Mouse (Mus musculus): ENCODE data around the gene Cnnm2.
"Not testable (repeated sequence)": the region's sequence is repeated elsewhere in the genome, so short reads cannot be mapped to it uniquely, and the experiment has no call there.

Cnnm2 gene

DNA sequence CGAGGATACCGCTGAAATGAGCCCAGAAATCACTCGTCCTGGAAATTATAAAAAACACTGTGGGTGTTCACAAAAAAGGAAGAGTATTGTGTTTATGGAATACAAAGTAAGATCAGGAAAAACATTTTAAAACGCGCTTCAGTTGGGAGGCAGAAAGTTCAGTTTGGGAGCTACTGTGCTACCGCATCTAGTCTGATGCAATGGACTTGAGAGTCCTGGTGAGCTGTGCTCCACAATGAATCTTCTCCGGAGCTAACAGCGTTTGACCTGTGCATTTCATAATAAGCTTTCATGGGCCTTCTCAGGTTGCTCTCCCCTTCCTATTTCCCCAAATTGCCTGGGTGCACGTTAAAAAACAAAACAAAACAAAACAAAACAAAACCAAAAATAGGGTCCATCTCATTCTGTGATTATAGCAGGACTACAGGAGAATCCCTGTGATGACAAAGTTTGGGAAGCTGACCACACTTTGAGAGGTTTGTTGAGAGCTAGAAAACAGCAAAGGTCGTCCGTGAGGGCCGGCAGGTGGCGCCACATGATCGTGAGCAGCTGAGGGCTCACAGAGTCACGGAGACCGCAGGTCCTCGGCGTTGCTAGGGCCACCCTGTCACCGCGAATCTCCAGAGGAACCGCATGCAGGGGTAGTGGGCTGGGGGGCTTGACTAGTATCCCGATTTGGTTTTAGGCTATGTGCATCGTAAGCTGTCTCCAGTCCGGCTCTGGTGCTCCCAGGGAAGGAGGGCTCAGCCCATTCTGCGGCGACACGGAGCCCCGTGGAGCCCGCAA lies 828 bp upstream of the Cnnm2 start:
- peak; percentile 89 for DNase-seq (ENCODE audit: low read depth, low spot score)

DNA sequence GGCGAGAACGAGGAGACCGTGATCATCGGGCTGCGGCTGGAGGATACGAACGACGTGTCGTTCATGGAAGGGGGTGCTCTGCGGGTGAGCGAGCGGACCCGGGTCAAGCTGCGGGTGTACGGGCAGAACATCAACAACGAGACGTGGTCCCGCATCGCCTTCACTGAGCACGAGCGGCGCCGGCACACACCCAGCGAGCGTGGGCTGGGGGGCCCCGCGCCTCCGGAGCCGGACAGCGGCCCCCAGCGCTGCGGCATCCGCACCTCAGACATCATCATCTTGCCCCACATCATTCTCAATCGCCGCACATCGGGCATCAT lies 535 bp downstream of the Cnnm2 start:
- DNase-seq (ENCODE audit: low read depth, low spot score), result peak; percentile 27

GRCm38 (mm10) chr19:46762291-46762991 lies 1.0 kb downstream of the Cnnm2 start:
- peak; percentile 13 for DNase-seq (ENCODE audit: low read depth, low spot score)

- DNase-seq (ENCODE audit: low read depth, low spot score), result no peak
These were observed 1.6 kb downstream of the Cnnm2 start for GRCm38 (mm10) chr19:46762992-46763342.

DNA sequence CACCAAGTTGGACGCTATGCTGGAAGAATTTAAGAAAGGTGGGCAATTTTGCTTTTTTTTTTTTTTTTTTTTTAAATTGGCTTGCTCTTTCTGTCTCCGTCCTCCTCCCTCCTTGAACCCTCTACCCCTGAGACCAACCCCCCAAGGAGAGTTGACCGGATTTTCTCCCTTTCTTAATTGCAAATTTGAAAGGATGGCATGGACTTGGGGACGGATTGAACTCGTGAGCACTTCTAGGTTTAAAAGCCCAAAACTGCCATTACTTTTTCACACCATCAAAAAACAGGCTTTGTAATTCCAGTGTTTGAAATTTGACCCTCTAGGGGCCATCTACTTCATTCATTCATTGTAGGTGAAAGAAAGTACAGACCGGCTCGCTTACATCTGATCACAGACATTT lies 2.0 kb downstream of the Cnnm2 start:
- no peak for DNase-seq (ENCODE audit: low read depth, low spot score)

- no peak for DNase-seq (ENCODE audit: low read depth, low spot score)
These were observed 2.8 kb downstream of the Cnnm2 start for GRCm38 (mm10) chr19:46763932-46764762.

- no peak for DNase-seq (ENCODE audit: low read depth, low spot score)
These were observed 3.3 kb downstream of the Cnnm2 start for GRCm38 (mm10) chr19:46764763-46765117.

DNA sequence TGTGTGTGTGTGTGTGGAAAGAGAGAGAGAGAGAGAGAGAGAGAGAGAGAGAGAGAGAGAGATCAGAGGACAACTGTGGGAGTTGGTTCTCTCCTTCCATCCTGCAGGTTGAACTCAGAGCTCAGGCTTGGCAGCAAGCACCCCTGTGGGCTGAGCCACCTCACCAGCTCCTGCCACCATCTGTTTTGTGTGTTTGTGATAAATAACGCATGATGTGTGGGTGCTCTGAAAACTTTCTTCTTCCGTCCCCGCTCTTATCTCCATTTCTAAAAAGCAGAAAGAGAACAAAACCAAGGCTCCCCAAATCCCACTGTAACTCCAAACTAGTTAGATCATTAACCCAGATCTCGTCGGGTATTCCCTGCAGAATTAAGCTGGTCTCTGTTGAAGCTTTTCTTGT lies 4.7 kb downstream of the Cnnm2 start:
- no peak for DNase-seq (ENCODE audit: low read depth, low spot score)

DNA sequence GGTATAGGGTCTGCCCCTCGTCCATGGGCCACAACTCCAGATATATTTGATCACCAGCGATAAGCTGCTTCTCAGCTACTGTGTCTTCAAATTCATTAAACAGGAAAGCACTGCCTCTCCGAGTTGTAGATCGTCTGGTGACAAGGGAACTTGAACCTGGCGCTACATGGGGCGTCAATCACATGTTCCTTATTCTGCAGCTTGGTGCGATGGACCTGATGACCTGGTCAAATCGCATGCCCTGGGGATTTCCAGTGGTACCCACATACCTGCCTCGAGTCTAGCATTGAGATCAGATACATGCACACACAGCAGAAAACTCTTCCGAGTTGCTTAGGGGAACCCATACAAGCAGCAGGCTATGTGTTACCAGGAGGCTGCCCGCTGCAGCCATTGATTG lies 8.4 kb downstream of the Cnnm2 start:
- DNase-seq (ENCODE audit: low read depth, low spot score), result no peak

DNA sequence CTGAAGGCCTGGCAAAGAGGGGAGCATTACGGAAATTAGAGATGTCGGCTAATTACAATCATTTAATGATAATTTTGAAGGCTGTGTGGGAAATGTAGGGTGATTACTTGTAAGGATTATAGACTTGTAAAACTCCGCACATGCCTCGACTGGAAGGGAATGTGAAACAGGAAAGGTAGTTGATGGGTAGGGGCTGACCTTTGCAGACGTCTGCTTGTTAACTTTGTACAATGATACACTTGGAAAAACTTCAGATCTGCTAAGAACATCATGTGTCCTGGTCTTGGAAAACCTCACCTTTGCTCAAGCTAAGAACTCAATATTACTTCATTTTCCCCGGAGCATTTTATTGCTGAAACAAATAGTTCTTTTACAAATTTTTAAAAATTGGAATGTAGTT lies 10.4 kb downstream of the Cnnm2 start:
- DNase-seq (ENCODE audit: low read depth, low spot score), result no peak

DNA sequence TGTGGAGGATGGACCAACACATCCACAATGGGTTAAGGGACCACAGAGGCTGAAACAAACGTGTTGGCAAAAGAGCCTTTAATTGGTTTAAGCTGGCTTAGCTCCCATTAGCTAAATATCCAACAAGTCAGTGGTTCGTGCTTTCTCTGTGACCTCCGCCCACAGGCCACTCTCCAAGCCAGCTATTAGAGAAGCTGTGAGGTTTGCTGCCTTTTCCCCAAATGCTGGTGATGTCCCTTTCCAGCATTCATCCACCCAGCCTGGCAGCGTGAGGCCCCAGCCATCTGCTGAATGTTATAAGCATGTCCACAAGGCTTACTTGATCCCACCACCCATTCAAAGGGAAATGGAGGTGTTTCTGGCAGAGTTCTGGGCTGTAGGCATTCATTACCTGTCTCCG lies 15.0 kb downstream of the Cnnm2 start:
- DNase-seq (ENCODE audit: low read depth, low spot score), result no peak

- no peak for DNase-seq (ENCODE audit: low read depth, low spot score)
These were observed 15.5 kb downstream of the Cnnm2 start for GRCm38 (mm10) chr19:46776850-46777249.

- no peak for DNase-seq (ENCODE audit: low read depth, low spot score)
These were observed 16.7 kb downstream of the Cnnm2 start for GRCm38 (mm10) chr19:46777928-46778680.

GRCm38 (mm10) chr19:46779130-46779529 lies 17.7 kb downstream of the Cnnm2 start:
- not testable (repeated sequence) for DNase-seq (ENCODE audit: low read depth, low spot score)

DNA sequence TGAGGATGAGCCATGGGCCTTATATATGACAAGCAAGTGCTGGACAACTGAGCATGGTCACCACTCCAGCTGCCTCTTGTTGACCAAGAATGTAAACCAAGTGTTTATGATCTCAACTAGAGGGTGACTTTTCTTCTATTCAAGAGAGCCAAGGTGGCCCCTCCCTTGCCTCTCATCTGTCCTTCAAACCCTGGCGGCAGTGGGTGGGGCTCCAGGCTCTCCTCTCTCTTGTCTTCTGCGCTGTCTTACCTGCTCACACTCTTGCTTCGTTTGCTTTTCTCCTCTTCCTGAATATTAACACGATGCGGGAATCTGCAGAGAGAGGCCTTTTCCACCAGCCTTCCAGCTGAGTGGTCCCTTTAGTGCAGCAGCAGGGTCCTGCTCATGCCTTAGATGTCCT lies 22.6 kb downstream of the Cnnm2 start:
- peak; percentile 20 for DNase-seq (ENCODE audit: low read depth, low spot score)

DNA sequence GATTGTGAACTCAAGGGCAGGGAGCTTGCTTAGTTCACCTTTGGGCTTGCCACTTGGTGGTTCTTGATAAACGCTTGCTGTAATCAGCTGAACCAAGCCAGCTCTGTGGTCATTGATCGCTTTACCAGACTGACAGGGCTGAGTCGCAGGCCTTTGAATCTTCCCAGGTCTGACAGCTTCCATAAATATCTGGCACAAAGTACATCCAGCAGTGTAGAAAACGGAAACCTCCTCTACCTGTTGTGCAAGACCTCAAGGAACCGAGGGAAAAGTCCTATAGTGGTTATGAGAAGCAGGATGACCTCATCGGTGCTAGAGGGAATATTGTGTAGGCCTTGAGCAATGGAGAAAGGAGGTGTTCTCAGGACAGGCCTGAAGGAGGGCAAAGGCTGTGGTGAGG lies 23.1 kb downstream of the Cnnm2 start:
- DNase-seq (ENCODE audit: low read depth, low spot score), result no peak

- DNase-seq (ENCODE audit: low read depth, low spot score), result no peak
These were observed 24.2 kb downstream of the Cnnm2 start for GRCm38 (mm10) chr19:46785633-46786032.

DNA sequence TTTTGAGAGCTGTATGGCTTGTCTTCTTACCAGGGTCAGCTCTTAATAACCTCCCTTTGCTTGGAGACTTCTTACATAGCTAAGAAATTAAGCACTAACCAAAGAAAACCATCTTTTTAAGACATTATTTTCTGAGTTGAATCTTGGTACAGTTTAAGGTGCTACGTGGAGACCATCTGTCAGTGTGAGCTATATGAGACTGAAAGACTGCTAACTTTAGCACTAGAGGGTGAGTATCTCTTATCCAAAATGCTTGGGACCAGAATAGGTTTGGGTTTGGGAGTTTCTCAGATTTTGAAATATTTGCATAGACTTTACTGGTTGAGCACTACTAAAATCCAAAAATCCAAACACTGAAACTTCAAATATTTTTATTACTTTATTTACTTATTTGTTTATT lies 28.4 kb downstream of the Cnnm2 start:
- DNase-seq (ENCODE audit: low read depth, low spot score), result no peak

GRCm38 (mm10) chr19:46791360-46791759 lies 30.0 kb downstream of the Cnnm2 start:
- DNase-seq (ENCODE audit: low read depth, low spot score), result no peak

- no peak for DNase-seq (ENCODE audit: low read depth, low spot score)
These were observed 30.5 kb downstream of the Cnnm2 start for GRCm38 (mm10) chr19:46791921-46792320.

- no peak for DNase-seq (ENCODE audit: low read depth, low spot score)
These were observed 31.1 kb downstream of the Cnnm2 start for GRCm38 (mm10) chr19:46792480-46792879.

- no peak for DNase-seq (ENCODE audit: low read depth, low spot score)
These were observed 32.8 kb downstream of the Cnnm2 start for GRCm38 (mm10) chr19:46794181-46794580.

Data from ES-CJ7 (cell line).